Mouse (Mus musculus) thymus, adult 2 months (tissue): ENCODE measurements around the gene Gm17655.

Experiments
- CTCF ChIP-seq: fragments of 200-500 bp; IDR thresholded peaks from 2 replicates; pipeline ENCODE4 v1.5.1; 2012; ENCODE audit warnings: mild to moderate bottlenecking, control low read depth, low read length, moderate library complexity, borderline replicate concordance; ENCODE audit not compliant: control insufficient read depth, poor library complexity, insufficient read depth; ENCODE audit errors: extremely low read depth
- POLR2A ChIP-seq: fragments of 200-500 bp; IDR thresholded peaks from 2 replicates; pipeline ENCODE4 v1.6.1; 2012; ENCODE audit warnings: mild to moderate bottlenecking, low read length, control low read depth, moderate library complexity; ENCODE audit not compliant: control insufficient read depth, poor library complexity, insufficient read depth; ENCODE audit errors: extremely low read depth

DNA sequence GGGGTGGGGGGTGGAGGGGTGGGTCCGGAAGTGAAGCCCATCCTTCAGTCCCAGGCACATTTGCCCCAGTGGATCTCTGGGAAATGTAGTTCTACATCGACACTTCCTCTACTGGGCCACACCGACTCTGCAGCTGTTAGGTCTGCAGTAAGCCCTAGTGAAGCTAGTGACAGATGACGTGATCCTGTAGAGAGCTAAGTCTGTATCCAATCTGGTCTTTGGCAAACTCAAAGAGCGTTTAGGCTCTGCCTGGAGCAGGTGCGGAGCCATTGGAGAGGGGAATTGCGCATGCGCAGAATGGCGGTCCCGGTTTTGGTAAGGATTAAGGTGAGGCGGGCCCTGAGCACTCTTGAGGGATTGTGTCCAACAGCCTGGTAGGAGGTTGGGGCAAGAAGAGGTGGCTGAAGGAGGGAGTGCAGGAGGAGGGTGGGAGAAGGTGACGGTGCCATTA lies 37.7 kb upstream of the Gm17655 start, which contains the start of gene Zfp605:
- no peak for TF ChIP-seq CTCF
- no peak for TF ChIP-seq POLR2A
